Mouse (Mus musculus) CD4-positive, CD25-positive, alpha-beta regulatory T cell (primary cell): ENCODE data around the gene Plekha3. TPM values are rescaled to one million over a fixed set of nuclear protein-coding genes. Genes with fewer than 3 reads are reported as not detected.

ENCODE experiments used
- polyA plus RNA-seq: library from polyadenylated mRNA; unstranded; fragments of 100-300 nt; shearing (Covaris generic); gene quantifications from one replicate; pipeline ENCODE4 v1.2.1, GENCODE M21; 2017

Gene Plekha3
- 45.9 TPM for polyA plus RNA-seq

DNA sequence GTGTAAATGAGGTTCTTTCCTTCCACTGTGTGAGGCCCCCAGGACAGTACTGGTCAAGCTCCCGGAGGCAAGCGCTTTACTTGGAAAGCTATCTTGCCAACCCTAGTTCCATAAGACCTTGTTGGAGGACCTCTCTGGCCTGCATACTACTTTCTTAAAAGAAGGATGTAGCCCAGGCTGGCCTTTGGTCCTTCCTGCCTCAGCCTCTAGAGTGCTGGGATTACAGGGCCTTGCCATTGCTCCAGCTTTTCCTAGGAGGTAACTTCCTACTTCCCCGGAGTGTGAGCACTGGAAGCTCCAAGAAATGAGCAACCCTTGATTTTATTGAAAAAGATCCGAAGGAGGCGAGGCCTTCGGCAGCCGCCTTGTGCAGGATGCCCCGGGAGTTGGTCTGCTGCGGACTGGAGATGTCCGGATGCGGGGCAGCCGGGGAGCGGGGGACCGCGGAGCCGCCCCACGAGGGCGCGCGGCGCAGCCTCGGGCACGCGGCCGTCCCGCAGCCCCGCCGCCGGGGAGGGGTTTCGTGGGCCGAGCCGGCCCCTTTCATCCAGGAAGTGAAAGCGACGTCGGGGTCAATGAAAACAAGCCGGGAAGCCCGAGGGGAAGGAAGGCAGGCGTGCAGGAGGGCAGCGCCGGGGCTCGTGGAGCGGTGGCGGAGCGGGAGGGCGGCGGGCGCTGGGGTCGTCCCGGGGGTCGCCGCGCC lies at the start of gene Plekha3:
Plekha3 (plus strand) TSS at position 557 of the 703 bp plus-strand sequence.

DNA sequence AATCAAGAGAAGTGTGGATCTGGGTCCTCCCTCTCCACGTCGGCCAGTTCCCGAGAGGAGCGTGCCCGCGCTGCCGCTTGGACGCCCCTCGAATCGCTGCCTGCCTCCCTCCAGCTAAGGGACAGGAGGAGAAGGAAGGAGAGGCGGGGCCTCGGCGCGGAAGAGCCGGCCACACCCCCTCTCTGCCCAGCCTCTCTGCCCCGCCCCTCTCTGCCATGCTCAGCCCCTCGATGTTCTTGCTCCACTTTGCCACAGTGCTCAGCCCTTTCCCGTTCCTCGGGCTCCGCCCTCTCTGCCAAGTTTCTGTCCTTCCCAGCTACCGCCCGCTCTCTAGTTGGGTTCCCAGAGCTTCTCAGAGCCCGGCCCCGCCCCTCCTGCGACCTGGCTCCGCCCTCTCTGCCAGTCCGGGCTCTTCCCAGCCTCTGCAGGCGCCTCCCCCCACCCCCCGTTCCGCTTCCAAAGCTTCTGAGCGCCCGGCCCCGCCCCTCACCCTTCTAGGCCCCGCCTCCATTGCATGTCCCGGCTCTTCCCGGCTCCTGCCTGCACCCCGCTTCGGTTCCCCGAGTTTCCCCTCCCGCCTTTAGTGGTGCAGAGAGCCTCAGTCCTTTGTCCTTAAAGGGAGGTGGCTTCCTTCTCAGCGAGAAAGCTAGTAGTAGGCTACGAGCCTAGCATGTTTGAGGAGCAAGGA lies 27.1 kb upstream of the Plekha3 start, which contains the start of the genes Prkra and Pjvk:
Prkra (minus strand) TSS at position 133 of the 688 bp plus-strand sequence.
Pjvk (plus strand) TSS at position 594 of the 688 bp plus-strand sequence.

DNA sequence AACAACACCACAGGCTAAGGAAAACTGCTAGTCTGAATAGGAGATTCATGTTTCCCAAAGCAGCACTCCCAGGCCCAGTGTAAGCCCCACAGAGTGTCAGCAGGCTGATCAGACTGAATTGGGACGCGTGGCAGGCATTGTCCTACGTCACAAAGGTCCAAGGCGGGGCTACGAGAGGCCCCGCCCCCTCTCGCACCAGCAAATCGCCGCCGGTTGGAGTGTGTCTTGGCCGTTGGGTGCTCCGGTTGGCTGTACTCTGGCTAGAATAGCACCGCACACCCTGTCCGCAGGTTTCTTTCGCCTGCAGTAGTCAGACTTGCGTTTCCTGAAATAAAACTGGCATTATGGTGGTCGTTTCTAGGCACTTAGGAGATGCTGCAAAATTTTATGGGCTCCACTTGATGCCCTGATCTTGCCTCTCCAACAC lies 2.1 kb upstream of the Plekha3 start, which contains the start of gene Fkbp7:
Fkbp7 (minus strand) TSS at position 151 of the 427 bp plus-strand sequence.

Other genes with a start within 250 kb of the Plekha3 start
- 8.2 TPM for gene Prkra, start 27.3 kb upstream of the Plekha3 start, polyA plus RNA-seq
- not detected for gene Pjvk, start 26.8 kb upstream of the Plekha3 start, polyA plus RNA-seq
- gene Fkbp7, start 2.2 kb upstream of the Plekha3 start, polyA plus RNA-seq: 4.2 TPM